Mouse (Mus musculus) 416B (cell line): ENCODE measurements at regions not wholly inside any gene's neighbourhood (a gene's known extent, or its start where the extent isn't known, plus 50 kb on each side); places are given as distances from the start of the nearest gene placed in this dataset.
"Not testable (repeated sequence)": the region's sequence is repeated elsewhere in the genome, so short reads cannot be mapped to it uniquely, and the experiment has no call there.

Source experiments
- DNase-seq: peaks from one replicate; pipeline ENCODE4 v3.0.0; 2011; ENCODE audit warnings: low read depth

- no peak for DNase-seq
Observed at GRCm38 (mm10) chr10:7390239-7391091, 83.0 kb downstream of the Ulbp1 start.

GRCm38 (mm10) chr10:7358791-7359190 lies 114.6 kb downstream of the Ulbp1 start:
- not testable (repeated sequence) for DNase-seq

GRCm38 (mm10) chr10:7344290-7344689 lies 129.1 kb downstream of the Ulbp1 start:
- DNase-seq: not testable (repeated sequence)

GRCm38 (mm10) chr10:7343736-7344135 lies 129.7 kb downstream of the Ulbp1 start:
- DNase-seq: not testable (repeated sequence)

- DNase-seq: peak; percentile 90
Observed at GRCm38 (mm10) chr10:7333077-7333747, 121.2 kb upstream of the Cnksr3 start.

- no peak for DNase-seq
Observed at GRCm38 (mm10) chr10:7328262-7328661, 116.2 kb upstream of the Cnksr3 start.

GRCm38 (mm10) chr10:7327046-7327445 lies 115.0 kb upstream of the Cnksr3 start:
- not testable (repeated sequence) for DNase-seq

- no peak for DNase-seq
Observed at GRCm38 (mm10) chr10:7325074-7325473, 113.0 kb upstream of the Cnksr3 start.

- DNase-seq: no peak
Observed at GRCm38 (mm10) chr10:7323258-7323657, 111.2 kb upstream of the Cnksr3 start.

GRCm38 (mm10) chr10:7309927-7310326 lies 97.9 kb upstream of the Cnksr3 start:
- DNase-seq: no peak

- not testable (repeated sequence) for DNase-seq
Observed at GRCm38 (mm10) chr10:7305881-7306280, 93.8 kb upstream of the Cnksr3 start.

- no peak for DNase-seq
Observed at GRCm38 (mm10) chr10:7298377-7298776, 86.3 kb upstream of the Cnksr3 start.

- DNase-seq: no peak
Observed at GRCm38 (mm10) chr10:7295921-7296320, 83.9 kb upstream of the Cnksr3 start.

GRCm38 (mm10) chr10:7293203-7293602 lies 81.2 kb upstream of the Cnksr3 start:
- DNase-seq: no peak

GRCm38 (mm10) chr10:7289773-7290411 lies 77.9 kb upstream of the Cnksr3 start:
- no peak for DNase-seq

- no peak for DNase-seq
Observed at GRCm38 (mm10) chr10:7285112-7285905, 73.3 kb upstream of the Cnksr3 start.

GRCm38 (mm10) chr10:7280429-7280828 lies 68.4 kb upstream of the Cnksr3 start:
- DNase-seq: no peak

GRCm38 (mm10) chr10:7278820-7279219 lies 66.8 kb upstream of the Cnksr3 start:
- no peak for DNase-seq

GRCm38 (mm10) chr10:7275357-7275756 lies 63.3 kb upstream of the Cnksr3 start:
- DNase-seq: no peak

GRCm38 (mm10) chr10:7274422-7274821 lies 62.4 kb upstream of the Cnksr3 start:
- no peak for DNase-seq

GRCm38 (mm10) chr10:7271156-7271555 lies 59.1 kb upstream of the Cnksr3 start:
- no peak for DNase-seq
